Mouse (Mus musculus): Measurements from ENCODE around the gene Kcns3.
A peak's percentile ranks its signal among the peaks of the same experiment; 100 is the strongest.

Kcns3 gene

GRCm38 (mm10) chr12:11151015-11151414 lies at the start of gene Kcns3:
Gene Kcns3 (minus strand): TSS chr12:11151056.
- DNase-seq (ENCODE audit: low read depth in 2 of 2, low spot score in 2 of 2), result no peak

- DNase-seq (ENCODE audit: low read depth in 2 of 2, low spot score in 2 of 2), result no peak
These were observed 47.7 kb upstream of the Kcns3 start for GRCm38 (mm10) chr12:11198551-11198950.

- DNase-seq (ENCODE audit: low read depth in 2 of 2, low spot score in 2 of 2), result no peak
These were observed 47.2 kb upstream of the Kcns3 start for GRCm38 (mm10) chr12:11198026-11198425.

DNA sequence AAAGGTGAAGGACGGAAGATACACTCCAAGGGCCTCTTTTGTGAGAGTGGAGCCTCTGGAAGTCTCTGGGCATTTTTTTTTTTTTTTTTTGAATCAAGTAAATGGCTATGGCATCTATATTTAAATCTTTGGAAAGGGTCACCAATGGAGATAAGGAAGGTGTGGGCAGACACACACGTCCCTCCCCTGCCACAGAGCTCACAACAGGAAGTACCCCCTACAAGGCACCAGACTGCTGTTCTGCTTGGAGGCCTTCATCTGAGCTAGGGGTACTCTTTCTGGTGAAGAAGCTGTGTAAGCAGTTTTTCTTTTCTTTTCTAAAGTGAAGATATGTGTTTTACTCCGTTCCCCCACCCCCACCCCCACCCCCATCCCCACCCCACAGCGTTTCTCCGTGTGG lies 46.0 kb upstream of the Kcns3 start:
- no peak for DNase-seq (ENCODE audit: low read depth in 2 of 2, low spot score in 2 of 2)

DNA sequence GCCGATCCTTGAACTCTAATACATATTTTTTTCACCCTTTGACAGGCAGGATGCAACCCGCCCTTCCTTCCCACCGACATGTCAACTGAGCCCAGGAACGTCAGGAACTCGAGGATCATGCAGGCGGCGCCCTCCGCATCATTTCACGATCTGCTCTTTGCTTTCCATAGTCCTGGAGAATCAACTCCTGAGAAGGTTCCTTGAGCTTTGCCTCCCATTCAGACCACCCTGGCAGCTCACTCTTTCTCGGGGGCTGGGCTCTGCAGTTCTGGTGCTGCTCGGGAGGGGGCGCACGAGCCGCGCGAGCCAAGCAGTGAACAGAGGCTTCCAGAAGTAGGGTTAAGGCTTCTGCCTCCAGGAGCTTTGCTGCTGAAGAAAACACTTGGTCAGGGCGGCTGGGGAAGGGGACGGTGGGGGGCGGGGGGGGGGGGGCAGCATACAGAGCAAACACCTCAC lies 45.3 kb upstream of the Kcns3 start:
- peak; percentile 85 to 91 for DNase-seq (ENCODE audit: low read depth in 2 of 2, low spot score in 2 of 2)

DNA sequence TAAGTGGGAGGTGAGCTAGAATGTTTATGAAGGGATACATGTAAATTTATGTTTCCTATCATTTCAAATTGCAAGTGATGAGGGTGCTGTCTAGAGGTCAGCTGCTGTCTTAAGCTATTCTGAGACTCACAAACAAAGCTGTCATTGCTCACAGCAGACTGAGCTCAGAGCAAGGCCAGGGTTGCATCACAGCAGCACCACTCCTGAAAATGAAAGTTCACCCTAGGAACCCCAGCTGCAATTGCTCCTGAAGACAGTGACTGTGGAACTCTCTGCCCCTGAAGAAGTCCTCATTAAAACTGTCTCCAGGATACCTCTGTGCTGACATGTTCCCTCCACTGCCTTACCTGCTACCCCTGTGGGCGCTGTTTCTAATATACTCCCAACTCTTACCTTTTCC lies 44.2 kb upstream of the Kcns3 start:
- no peak for DNase-seq (ENCODE audit: low read depth in 2 of 2, low spot score in 2 of 2)

GRCm38 (mm10) chr12:11178486-11179154 lies 27.8 kb upstream of the Kcns3 start:
- peak; percentile 59 to 73 for DNase-seq (ENCODE audit: low read depth in 2 of 2, low spot score in 2 of 2)

GRCm38 (mm10) chr12:11177408-11178394 lies 26.8 kb upstream of the Kcns3 start:
- DNase-seq (ENCODE audit: low read depth in 2 of 2, low spot score in 2 of 2), result no peak

GRCm38 (mm10) chr12:11158670-11159069 lies 7.8 kb upstream of the Kcns3 start:
- no peak for DNase-seq (ENCODE audit: low read depth in 2 of 2, low spot score in 2 of 2)

DNA sequence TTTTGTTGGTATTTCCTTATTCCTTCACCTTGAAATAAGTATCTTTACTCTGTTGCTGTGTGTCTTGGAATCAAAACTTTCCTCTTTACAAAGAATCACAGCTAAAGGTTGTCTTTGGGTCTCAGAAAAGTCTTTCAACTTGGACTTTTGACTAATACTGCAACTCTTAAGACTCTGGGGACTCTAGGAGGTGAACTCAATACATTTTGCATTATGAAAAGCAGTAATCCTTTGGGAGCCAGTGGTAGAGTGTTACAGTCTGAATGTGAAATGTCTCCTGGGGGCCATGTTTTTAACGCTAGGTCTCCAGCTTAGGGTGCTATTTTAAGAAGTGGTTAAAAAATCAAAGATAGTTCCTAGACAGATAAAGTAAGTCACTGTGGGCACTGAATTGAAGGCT lies 4.3 kb upstream of the Kcns3 start:
- DNase-seq (ENCODE audit: low read depth in 2 of 2, low spot score in 2 of 2), result no peak

DNA sequence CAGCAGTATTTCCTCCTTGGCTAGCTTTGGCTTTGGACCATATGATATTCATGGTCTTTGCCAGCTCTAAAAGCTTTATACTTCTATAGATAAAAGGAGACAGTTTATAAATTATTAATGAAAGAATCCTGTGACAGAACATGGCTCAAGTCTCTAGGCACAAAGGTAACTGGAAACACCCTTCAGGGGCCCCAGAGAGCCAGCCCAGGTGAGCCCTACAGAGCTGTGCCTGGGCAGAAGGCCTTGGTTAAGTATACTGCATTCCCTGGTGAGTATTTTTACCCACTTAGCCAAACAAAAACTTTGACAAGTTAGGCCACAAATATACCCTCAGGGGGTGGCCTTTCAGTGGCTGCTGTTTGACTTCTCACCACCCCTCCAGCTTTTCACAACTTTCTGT lies 2.7 kb upstream of the Kcns3 start:
- no peak for DNase-seq (ENCODE audit: low read depth in 2 of 2, low spot score in 2 of 2)

DNA sequence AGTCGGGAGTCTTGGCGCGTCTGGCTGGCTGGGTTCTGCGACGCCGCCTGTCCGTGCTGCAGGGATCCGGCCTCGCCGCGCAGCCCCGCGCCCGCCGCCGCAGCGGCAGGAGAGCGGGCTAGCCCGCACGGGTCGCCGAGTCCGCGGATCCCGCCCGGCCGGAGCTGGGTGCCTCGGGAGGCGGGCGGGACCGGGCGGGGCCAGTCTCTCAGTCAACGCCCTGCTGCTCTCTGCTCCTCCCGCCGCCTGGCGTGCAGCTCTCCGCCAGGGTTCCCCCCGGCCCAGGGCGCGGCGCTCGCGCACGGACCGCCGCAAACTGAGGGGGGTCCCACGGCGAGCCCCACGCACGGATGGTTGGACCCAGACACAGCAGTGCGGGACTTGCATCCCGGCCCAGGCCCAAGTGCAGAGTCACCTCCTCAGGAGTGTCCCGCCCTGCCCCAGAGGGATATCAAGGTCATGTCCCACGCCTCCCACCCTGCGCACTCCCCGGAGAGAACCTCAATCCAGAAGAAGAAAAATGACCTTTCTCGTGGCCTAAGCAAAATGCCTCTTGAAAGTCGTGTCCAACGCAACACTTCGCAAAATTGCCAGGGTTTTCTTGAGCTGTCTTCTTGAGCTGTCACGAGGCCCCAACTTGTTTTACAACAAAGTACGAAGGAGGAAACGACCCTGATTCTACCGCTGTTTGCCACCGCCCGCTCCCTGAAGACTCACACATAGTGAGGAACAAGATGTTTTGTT lies 492 bp downstream of the Kcns3 start:
- no peak for DNase-seq (ENCODE audit: low read depth in 2 of 2, low spot score in 2 of 2)

DNA sequence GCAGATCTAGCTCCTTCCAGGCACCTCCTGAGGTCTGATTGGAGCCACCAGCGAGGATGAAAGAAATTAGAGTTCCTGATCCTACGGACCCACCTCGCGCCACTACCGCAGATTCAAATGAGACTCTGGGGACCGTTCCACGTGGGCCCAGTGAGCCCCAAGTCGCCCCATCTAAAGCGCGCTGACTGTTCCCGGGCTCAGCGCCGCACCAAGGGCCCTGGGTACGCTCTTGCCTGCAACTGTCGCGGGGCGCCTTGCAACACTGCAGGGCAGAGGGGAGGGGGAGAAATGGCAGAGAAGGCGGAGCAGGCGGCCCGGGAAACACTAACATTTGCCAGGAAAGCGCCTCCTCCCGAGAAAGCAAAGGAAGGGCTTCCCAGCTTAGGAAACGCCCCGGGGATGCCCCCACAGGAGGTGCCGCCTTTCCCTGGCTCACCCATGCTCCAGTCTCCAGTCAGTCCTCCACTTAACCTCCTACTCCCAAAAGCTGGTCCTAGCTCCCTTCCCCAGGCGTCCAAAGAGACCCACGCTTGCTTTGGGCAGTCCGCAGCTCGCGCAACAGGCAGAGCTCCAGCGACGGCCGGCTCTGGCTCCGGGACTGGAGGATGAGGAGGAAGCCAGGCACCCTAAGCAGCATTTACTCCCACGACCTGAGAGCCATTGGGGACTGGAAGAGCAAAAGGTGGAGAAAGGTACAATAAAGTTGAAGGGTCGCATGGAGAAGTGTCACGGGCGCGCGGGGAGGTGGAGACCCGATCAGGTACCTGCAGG lies 1.2 kb downstream of the Kcns3 start:
- no peak for DNase-seq (ENCODE audit: low read depth in 2 of 2, low spot score in 2 of 2)

GRCm38 (mm10) chr12:11149121-11149420 lies 1.8 kb downstream of the Kcns3 start:
- DNase-seq (ENCODE audit: low read depth in 2 of 2, low spot score in 2 of 2), result no peak

DNA sequence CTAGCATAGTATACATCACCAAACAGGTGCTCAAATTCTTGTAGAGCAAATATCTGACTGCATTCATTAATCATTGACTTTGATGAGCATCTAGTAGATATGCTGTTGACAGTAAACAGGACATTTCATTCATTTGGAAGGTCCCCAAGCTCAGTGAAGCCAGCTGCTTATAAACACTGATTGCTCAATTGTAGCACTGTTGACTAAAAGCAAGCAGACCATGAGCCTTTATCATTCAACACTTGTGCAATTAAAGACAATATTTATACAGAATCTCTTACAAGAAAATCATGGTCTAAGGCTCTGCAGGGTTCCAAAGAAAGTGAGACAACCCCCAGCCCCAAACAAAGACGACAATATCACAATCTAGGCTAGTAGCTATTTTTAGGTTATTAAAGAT lies 6.0 kb downstream of the Kcns3 start:
- DNase-seq (ENCODE audit: low read depth in 2 of 2, low spot score in 2 of 2), result no peak

GRCm38 (mm10) chr12:11132418-11132817 lies 18.4 kb downstream of the Kcns3 start:
- no peak for DNase-seq (ENCODE audit: low read depth in 2 of 2, low spot score in 2 of 2)

GRCm38 (mm10) chr12:11129188-11129587 lies 21.7 kb downstream of the Kcns3 start:
- DNase-seq (ENCODE audit: low read depth in 2 of 2, low spot score in 2 of 2), result no peak

DNA sequence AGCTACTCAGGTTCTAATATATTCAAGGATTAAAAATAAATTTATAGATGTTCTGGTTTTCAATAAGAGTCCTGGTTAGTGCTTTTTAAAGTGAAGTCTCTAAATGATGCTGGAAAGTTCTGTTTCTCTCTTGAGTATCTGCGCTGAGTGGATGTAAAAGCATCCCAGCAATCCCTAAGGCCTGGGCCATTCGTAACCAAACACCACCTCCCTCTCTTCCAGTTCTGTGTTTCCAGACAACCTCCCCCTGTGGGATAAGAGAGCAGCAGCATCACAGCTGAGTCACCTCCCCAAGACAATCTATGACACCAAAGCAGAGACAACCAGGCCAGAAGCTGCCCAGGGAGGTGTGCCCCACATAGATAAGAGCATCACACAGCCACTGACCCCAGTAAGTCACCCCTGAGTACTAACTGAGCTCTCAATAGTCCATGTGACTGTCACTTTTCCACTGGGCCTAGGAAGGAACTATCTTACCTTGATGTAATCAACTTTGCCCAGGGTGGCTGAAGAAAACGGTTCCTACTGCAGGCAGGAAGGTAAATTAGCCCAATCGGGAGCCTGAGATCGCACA lies 24.6 kb downstream of the Kcns3 start:
- no peak for DNase-seq (ENCODE audit: low read depth in 2 of 2, low spot score in 2 of 2)

DNA sequence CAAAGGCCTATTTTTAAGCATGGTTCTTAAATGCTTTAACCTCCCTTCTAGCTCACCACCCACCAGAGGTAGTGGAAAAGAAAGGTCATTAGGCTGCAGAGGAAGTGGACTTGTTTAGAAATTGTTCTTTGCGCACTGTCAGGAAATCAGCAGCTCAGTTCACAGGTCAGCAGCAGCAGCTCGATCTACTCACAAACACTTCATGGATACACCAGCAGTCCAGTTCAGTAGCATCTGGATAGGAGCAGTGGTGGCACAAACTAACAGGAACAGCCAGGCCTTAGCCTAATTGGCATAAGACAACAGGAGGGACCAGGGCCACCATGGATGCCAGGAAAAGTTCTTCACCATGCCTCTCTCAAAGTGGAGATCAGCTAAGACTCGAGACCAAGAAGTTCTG lies 49.3 kb downstream of the Kcns3 start:
- no peak for DNase-seq (ENCODE audit: low read depth in 2 of 2, low spot score in 2 of 2)

DNA sequence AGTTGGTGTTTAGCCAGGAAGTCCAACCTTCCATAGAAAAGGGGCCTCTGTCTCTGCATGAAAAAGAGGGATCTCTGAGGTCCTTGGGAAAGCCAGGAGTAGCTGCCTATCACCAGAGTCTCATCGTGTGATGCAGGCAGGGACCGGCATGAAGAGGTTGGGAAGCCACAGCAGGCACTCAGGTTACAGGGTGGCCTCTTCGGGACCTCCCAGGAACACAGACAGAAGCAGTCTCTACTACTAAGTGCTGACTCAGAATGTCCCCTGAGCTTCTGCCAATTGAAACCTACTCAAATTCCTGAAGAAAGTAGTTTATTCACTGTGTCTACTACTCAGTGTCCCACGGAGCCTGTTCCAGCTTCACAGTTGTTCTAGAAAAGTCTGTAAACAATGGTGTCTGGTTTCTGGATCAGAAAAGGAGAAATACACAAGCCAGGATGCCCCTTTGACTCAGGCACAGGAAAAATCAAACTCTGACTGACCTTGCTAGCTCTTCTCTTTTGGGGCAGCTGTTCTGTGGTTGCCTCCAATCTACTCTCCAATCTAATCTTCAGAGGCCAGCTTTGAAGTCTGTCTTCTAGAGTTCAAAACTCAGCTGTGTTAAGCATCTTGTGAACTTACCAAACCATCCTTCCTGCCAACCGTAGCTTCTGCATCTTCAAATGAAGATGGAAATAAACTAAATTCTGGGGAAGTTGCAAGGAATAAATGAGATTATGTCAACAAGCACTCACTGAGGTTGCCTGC lies 62.1 kb downstream of the Kcns3 start:
- DNase-seq (ENCODE audit: low read depth in 2 of 2, low spot score in 2 of 2), result no peak
